Mouse (Mus musculus): ENCODE data around the gene Riok2. TPM values are rescaled to one million over a fixed set of nuclear protein-coding genes. Genes with fewer than 3 reads are reported as not detected.

Riok2 gene
- polyA plus RNA-seq, 1 experiment from 2014 or later, result 24.9 TPM

DNA sequence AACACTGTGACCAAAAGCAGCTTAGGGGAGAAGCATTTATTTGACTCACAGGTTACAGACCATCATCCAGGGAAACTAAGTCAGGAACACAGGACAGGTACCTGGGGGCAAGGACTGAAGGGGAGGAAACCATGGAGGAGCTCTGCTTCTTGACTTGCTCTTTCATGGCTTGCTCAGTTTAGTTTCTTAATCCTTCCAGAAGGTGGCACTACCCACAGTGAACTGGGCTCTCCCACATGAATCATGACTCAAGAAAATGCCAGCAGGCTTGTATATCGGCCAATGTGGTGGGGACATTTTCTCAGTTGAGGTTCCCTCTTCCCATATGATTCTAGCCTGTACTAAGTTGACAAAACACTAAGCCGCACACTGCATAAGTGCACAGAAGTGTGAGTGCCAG is 12.0 kb downstream of the Riok2 start:
- Histone ChIP-seq H3K27me3 (ENCODE audit: control insufficient read depth, insufficient read depth, low read length) (no peaks in the 10 kb centered on the region), H3K4me2 (ENCODE audit: low read depth, low read length) (no peak overlapping the region), H3K27ac (ENCODE audit: low read length) (no peak overlapping the region), H3K4me3 (replicated peaks; ENCODE audit: low read length) (no peak overlapping the region), H3K4me1 (ENCODE audit: control insufficient read depth, insufficient read depth, low read length) (no peaks in the 10 kb centered on the region), H3K36me3 (ENCODE audit: control insufficient read depth, insufficient read depth, low read length) (peaks cover 22% of the 10 kb centered on the region), H3K9me3 (replicated peaks; ENCODE audit: control insufficient read depth, low read length) (no peaks in the 10 kb centered on the region), H3K9ac (ENCODE audit: low read length) (no peak overlapping the region)
- no peak for ATAC-seq (ENCODE audit: insufficient read depth, low FRiP score)
- WGBS, result 83% methylated on average over 2 of the region's 2 CpGs

DNA sequence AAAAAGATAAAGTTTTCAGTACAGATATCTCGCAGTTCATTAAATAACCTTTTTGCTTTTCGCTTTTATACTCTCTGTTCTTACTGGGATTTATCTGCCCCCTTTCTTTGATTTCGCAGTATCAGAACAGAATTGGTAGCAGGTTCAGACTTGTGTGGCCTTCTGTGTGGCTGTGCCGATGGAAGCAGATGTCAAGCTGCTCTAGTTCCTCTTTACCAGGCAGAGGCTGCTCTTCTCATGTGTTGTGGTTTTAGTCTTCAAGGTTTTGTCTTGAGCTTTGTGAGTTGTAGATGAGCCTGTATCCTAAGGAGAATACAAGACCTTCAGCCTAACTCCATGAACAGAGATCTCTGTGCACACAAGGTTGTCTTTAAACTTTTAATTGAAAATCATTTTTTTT is 17.7 kb downstream of the Riok2 start:
- 90% methylated on average over 4 of the region's 4 CpGs for whole genome bisulfite sequencing
- Histone ChIP-seq H3K9me3 (replicated peaks; ENCODE audit: control insufficient read depth, low read length) (no peaks in the 10 kb centered on the region), H3K36me3 (ENCODE audit: control insufficient read depth, insufficient read depth, low read length) (peaks cover 9% of the 10 kb centered on the region), H3K9ac (ENCODE audit: low read length) (no peak overlapping the region), H3K4me3 (replicated peaks; ENCODE audit: low read length) (no peak overlapping the region), H3K4me1 (ENCODE audit: control insufficient read depth, insufficient read depth, low read length) (no peaks in the 10 kb centered on the region), H3K4me2 (ENCODE audit: low read depth, low read length) (no peak overlapping the region), H3K27ac (ENCODE audit: low read length) (no peak overlapping the region), H3K27me3 (ENCODE audit: control insufficient read depth, insufficient read depth, low read length) (no peaks in the 10 kb centered on the region)
- ATAC-seq (ENCODE audit: insufficient read depth, low FRiP score), result no peak

DNA sequence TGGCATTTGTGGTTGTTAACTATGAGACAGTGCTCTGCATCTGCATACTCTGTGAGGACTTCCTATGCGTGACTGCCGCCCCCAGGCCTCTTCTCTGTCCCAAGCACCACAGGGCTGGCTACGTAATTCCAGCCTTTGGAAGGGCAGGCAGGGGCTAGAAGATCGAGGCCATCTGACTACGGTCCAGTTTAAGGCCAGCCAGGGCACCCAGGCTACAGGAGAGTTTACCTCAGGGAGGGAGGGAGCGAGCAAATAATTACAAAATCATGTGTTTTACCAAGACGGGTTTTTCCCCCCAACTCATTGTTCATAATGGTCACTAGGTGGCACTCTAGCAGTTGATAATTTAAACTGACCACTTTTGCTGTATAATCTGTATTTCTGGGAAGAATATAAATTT is 18.8 kb downstream of the Riok2 start:
- H3K9ac ChIP-seq (ENCODE audit: low read length), result no peak overlapping the region
- H3K4me1 ChIP-seq (ENCODE audit: control insufficient read depth, insufficient read depth, low read length), result no peaks in the 10 kb centered on the region
- no peak overlapping the region for H3K27ac ChIP-seq (ENCODE audit: low read length)
- no peaks in the 10 kb centered on the region for H3K9me3 ChIP-seq (replicated peaks; ENCODE audit: control insufficient read depth, low read length)
- no peak for ATAC-seq (ENCODE audit: insufficient read depth, low FRiP score)
- H3K4me2 ChIP-seq (ENCODE audit: low read depth, low read length), result no peak overlapping the region
- H3K36me3 ChIP-seq (ENCODE audit: control insufficient read depth, insufficient read depth, low read length), result peaks cover 5% of the 10 kb centered on the region
- H3K4me3 ChIP-seq (replicated peaks; ENCODE audit: low read length), result no peak overlapping the region
- H3K27me3 ChIP-seq (ENCODE audit: control insufficient read depth, insufficient read depth, low read length), result no peaks in the 10 kb centered on the region
- 66% methylated on average over 7 of the region's 7 CpGs for WGBS

DNA sequence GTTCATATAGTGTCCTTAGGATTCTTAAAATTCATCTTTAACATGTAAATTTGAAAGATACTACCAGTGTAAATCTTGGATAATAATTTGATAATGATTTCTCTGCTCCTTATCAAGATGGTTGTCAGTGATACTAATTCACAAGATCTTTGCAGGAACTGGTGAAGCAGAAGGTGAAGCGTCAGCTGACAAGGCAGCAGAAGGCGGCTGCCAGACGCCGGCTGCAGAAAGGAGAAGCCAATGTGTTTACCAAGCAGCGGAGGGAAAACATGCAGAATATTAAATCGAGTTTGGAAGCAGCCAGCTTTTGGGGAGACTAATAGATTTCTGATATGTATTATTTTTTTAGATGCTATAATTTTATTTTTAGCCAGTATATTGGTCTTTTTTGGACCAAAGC is 19.2 kb downstream of the Riok2 start:
- Histone ChIP-seq H3K27me3 (ENCODE audit: control insufficient read depth, insufficient read depth, low read length) (no peaks in the 10 kb centered on the region), H3K36me3 (ENCODE audit: control insufficient read depth, insufficient read depth, low read length) (peaks cover 5% of the 10 kb centered on the region), H3K9me3 (replicated peaks; ENCODE audit: control insufficient read depth, low read length) (no peaks in the 10 kb centered on the region), H3K9ac (ENCODE audit: low read length) (no peak overlapping the region), H3K4me1 (ENCODE audit: control insufficient read depth, insufficient read depth, low read length) (no peaks in the 10 kb centered on the region), H3K4me2 (ENCODE audit: low read depth, low read length) (no peak overlapping the region), H3K4me3 (replicated peaks; ENCODE audit: low read length) (no peak overlapping the region), H3K27ac (ENCODE audit: low read length) (no peak overlapping the region)
- WGBS, result 85% methylated on average over 6 of the region's 6 CpGs
- ATAC-seq (ENCODE audit: insufficient read depth, low FRiP score), result no peak

DNA sequence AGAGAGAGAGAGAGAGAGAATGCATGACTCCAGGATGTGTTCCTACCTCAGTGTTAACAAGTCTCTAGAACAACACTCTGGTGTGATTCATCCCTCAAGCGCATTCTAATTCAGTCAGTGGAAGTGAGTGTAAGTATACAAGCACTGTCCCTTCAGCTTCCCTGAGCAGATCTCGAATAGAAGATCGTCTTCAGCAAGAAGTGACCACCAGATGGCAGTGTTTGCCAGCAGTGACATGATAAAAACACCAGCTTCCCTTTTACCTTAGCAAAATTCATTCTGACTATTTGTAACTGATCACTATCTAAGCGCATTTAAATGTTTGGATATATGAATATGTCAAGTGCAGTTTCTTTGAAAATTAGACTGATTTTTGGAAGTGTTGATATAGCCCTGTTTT is 20.2 kb downstream of the Riok2 start:
- no peaks in the 10 kb centered on the region for H3K4me1 ChIP-seq (ENCODE audit: control insufficient read depth, insufficient read depth, low read length)
- WGBS, result 24% methylated on average over 4 of the region's 4 CpGs
- no peak overlapping the region for H3K4me3 ChIP-seq (replicated peaks; ENCODE audit: low read length)
- peaks cover 5% of the 10 kb centered on the region for H3K36me3 ChIP-seq (ENCODE audit: control insufficient read depth, insufficient read depth, low read length)
- ATAC-seq (ENCODE audit: insufficient read depth, low FRiP score), result peak; percentile 21; the same call in 1 of the 2 replicates
- no peaks in the 10 kb centered on the region for H3K9me3 ChIP-seq (replicated peaks; ENCODE audit: control insufficient read depth, low read length)
- no peak overlapping the region for H3K4me2 ChIP-seq (ENCODE audit: low read depth, low read length)
- no peaks in the 10 kb centered on the region for H3K27me3 ChIP-seq (ENCODE audit: control insufficient read depth, insufficient read depth, low read length)
- H3K9ac ChIP-seq (ENCODE audit: low read length), result no peak overlapping the region
- H3K27ac ChIP-seq (ENCODE audit: low read length), result no peak overlapping the region

DNA sequence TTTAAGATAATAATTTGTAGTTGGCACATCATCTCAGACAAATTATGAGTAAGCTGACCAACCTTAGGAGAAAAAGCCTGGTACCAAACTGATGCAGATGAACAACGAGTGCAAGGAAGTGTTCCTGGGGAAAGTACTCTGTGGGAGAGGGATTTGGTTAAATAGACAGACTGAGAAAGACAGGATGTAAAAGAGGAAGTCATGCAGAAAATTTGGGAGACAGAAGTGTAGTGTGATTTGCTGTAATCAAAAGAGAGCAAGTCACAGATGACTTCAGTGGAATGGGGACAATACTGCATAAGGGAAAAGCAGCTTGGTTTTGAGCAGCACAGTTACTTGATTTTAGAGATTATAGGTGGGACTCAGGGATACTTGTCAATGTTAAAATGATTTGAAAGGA is 22.8 kb downstream of the Riok2 start:
- H3K9ac ChIP-seq (ENCODE audit: low read length), result no peak overlapping the region
- H3K4me1 ChIP-seq (ENCODE audit: control insufficient read depth, insufficient read depth, low read length), result no peaks in the 10 kb centered on the region
- H3K27ac ChIP-seq (ENCODE audit: low read length), result no peak overlapping the region
- WGBS, result 75% methylated on average over 1 of the region's 1 CpGs
- H3K4me3 ChIP-seq (replicated peaks; ENCODE audit: low read length), result no peak overlapping the region
- H3K9me3 ChIP-seq (replicated peaks; ENCODE audit: control insufficient read depth, low read length), result no peaks in the 10 kb centered on the region
- no peak for ATAC-seq (ENCODE audit: insufficient read depth, low FRiP score)
- no peaks in the 10 kb centered on the region for H3K27me3 ChIP-seq (ENCODE audit: control insufficient read depth, insufficient read depth, low read length)
- no peak overlapping the region for H3K4me2 ChIP-seq (ENCODE audit: low read depth, low read length)
- no peaks in the 10 kb centered on the region for H3K36me3 ChIP-seq (ENCODE audit: control insufficient read depth, insufficient read depth, low read length)

DNA sequence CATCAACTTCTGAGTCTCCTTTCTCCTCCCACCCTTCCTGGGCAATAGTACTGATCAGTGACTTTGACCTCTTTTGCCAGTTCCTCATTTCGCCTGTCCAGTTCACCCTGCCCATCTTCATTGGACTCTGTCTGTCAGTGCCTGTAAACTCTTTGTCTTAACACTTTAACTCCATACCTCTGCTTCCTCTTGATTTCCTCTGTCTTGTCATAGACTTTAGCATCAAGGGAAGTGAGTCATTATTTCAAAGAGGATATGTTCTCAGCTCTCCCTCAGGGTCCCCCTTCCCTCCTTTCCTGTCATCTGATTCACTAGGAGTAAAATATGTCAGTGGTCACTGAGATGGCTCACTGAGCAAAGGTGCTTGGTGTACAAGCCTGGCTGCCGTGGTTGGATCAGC is 24.6 kb downstream of the Riok2 start:
- H3K4me1 ChIP-seq (ENCODE audit: control insufficient read depth, insufficient read depth, low read length), result no peaks in the 10 kb centered on the region
- H3K27ac ChIP-seq (ENCODE audit: low read length), result no peak overlapping the region
- no peak overlapping the region for H3K9ac ChIP-seq (ENCODE audit: low read length)
- no peak for ATAC-seq (ENCODE audit: insufficient read depth, low FRiP score)
- H3K27me3 ChIP-seq (ENCODE audit: control insufficient read depth, insufficient read depth, low read length), result no peaks in the 10 kb centered on the region
- no peak overlapping the region for H3K4me3 ChIP-seq (replicated peaks; ENCODE audit: low read length)
- 70% methylated on average over 2 of the region's 2 CpGs for WGBS
- no peak overlapping the region for H3K4me2 ChIP-seq (ENCODE audit: low read depth, low read length)
- no peaks in the 10 kb centered on the region for H3K9me3 ChIP-seq (replicated peaks; ENCODE audit: control insufficient read depth, low read length)
- H3K36me3 ChIP-seq (ENCODE audit: control insufficient read depth, insufficient read depth, low read length), result no peaks in the 10 kb centered on the region

DNA sequence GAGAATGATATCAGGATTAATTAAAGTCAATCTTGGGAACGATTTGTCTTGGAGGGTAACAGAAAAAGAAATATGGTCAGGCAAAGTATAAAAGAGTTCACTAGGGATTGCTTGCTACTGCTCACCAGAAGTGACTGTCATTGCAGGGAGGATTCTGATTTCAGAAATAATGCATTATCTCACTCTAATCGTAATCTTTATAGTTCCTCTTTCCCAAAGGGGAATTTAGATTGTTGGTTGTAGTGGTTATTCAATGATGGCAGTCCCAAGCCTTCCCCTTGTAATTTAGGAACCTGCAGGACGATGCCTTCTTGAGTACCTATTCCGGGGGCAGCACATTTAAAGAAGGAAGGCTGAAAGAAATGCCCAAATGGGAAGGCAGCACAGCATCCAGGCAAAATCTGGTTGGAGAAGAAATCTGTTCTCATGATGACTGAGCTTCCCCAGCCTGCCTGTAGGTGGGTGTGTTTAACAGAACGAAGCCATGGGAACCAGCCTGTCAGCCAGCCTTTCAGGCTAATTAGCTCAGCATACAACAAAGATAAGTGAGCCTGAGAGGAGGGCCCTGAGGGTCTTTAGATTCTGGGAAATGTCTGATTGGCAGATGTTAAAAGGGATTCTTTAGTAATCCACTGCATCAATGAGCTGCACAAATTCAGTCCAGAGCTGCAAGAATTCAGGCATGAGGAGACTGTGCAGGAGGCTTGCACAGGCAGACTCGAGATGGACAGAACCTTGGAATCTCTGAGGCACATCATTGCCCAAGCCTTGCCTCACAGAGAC is 28.3 kb downstream of the Riok2 start, which contains the start of gene Lix1:
TSS of gene Lix1 (plus strand) at position 451 of the 783 bp plus-strand sequence.
- peak; percentile 58; the same call in 1 of the 2 replicates for ATAC-seq (ENCODE audit: insufficient read depth, low FRiP score)
- Histone ChIP-seq H3K4me3 (replicated peaks; ENCODE audit: low read length) (peak within 1 kb of the TSS; percentile 8; the same call in 1 of the 2 replicates), H3K9ac (ENCODE audit: low read length) (no peak within 1 kb of the TSS), H3K4me2 (ENCODE audit: low read depth, low read length) (peak within 1 kb of the TSS; percentile 37; the same call in 1 of the 2 replicates), H3K27ac (ENCODE audit: low read length) (peak within 1 kb of the TSS; percentile 21), H3K27me3 (ENCODE audit: control insufficient read depth, insufficient read depth, low read length) (no peaks in the 10 kb centered on the region), H3K9me3 (replicated peaks; ENCODE audit: control insufficient read depth, low read length) (no peaks in the 10 kb centered on the region), H3K4me1 (ENCODE audit: control insufficient read depth, insufficient read depth, low read length) (no peaks in the 10 kb centered on the region), H3K36me3 (ENCODE audit: control insufficient read depth, insufficient read depth, low read length) (no peaks in the 10 kb centered on the region)
- WGBS, result 34% methylated on average over 6 of the region's 6 CpGs

DNA sequence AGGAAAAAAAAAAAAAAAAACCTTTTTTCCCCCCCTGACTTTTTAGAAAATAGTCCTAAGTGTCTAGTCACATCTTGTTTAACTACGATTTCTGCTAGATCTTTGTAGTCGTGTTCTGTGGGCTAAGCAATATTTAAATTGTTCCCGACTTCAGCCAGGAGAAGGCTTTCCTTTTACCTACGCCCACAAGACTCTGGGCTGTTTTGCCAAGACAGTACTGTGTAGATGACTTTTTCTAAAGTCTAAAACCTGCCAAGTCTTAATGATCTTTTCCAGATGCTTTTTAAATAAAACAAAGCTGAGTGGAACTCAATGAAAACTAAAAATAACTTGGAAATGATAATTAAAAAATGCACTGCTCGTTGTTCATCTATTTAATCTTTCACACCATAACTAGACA is 28.9 kb downstream of the Riok2 start:
- Histone ChIP-seq H3K4me2 (ENCODE audit: low read depth, low read length) (peak overlapping the region; percentile 37; the same call in 1 of the 2 replicates), H3K27me3 (ENCODE audit: control insufficient read depth, insufficient read depth, low read length) (no peaks in the 10 kb centered on the region), H3K4me1 (ENCODE audit: control insufficient read depth, insufficient read depth, low read length) (no peaks in the 10 kb centered on the region), H3K27ac (ENCODE audit: low read length) (no peak overlapping the region), H3K9me3 (replicated peaks; ENCODE audit: control insufficient read depth, low read length) (no peaks in the 10 kb centered on the region), H3K9ac (ENCODE audit: low read length) (no peak overlapping the region), H3K4me3 (replicated peaks; ENCODE audit: low read length) (peak overlapping the region; percentile 8; the same call in 1 of the 2 replicates), H3K36me3 (ENCODE audit: control insufficient read depth, insufficient read depth, low read length) (no peaks in the 10 kb centered on the region)
- ATAC-seq (ENCODE audit: insufficient read depth, low FRiP score), result no peak
- 22% methylated on average over 5 of the region's 5 CpGs for WGBS
